Mouse (Mus musculus) liver, adult 2 months (tissue): ENCODE measurements at regions not wholly inside any gene's neighbourhood (a gene's known extent, or its start where the extent isn't known, plus 50 kb on each side); places are given as distances from the start of the nearest gene placed in this dataset.

Source experiments
- CTCF ChIP-seq: fragments of 200-500 bp; IDR thresholded peaks from 2 replicates; pipeline ENCODE4 v1.5.1; 2011; ENCODE audit warnings: low read depth, low read length, control low read depth
- POLR2A ChIP-seq: fragments of 200-500 bp; IDR thresholded peaks from 2 replicates; pipeline ENCODE4 v1.6.1; 2011; ENCODE audit warnings: low read length, control low read depth; ENCODE audit not compliant: insufficient read depth; ENCODE audit errors: extremely low read depth

GRCm38 (mm10) chr4:127659950-127660349 is 302.0 kb upstream of the Gjb5 start:
- no peak for TF ChIP-seq POLR2A
- no peak for TF ChIP-seq CTCF
